Mouse (Mus musculus): ENCODE measurements around the gene Arpp21. TPM values are rescaled to one million over a fixed set of nuclear protein-coding genes. Genes with fewer than 3 reads are reported as not detected.
A peak's percentile ranks its signal among the peaks of the same experiment; 100 is the strongest.

The Arpp21 gene
- 5.4 and 6.8 TPM in 2 replicates for polyA plus RNA-seq (2015; fragmentation: Nextera tagmentation; extraction: Ambion mirVana)

DNA sequence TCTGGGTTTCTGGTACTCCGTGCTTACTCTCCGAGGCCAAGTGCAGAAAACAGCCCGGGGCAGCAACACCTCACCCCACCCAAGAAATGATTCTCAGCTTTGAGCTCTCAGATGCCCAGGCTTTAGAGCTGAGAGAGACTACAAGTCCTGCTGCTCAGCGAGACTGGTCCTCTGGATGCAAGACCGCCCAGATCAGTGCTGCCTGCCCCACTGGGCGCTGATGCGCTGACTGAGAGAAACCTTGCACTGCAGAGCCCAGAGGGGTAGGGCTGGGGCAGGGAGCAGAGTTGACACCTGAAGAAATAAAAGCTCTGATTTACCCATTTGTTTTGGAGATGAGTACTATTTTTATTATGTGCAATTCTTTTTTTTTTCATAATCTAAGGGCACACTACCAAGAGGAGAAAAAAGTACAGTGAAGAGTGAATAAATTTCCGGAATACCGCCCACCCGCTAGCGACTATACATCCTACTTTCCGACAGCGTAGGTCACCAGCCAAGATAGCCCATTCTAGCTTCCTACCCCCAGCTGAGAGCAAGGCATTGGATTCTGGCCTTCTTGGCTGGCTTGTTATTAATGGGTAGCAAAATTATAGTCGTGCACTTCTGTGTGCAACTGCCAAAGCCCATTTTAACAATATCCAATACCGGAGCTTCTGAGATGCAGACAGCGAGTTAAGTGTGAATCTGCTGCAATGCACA, at the start of gene Arpp21:
TSS of gene Arpp21 (minus strand) at position 243 of the 702 bp plus-strand sequence.
- Histone ChIP-seq H3K9ac (peak within 1 kb of the TSS; percentile 27; the same call in 1 of the 2 replicates), H3K36me3 (no peaks in the 10 kb centered on the region), H3K27ac (no peak within 1 kb of the TSS), H3K4me2 (peak within 1 kb of the TSS; percentile 81), H3K9me3 (no peaks in the 10 kb centered on the region), H3K27me3 (peaks cover 79% of the 10 kb centered on the region), H3K4me3 (peak within 1 kb of the TSS; percentile 48), H3K4me1 (peaks cover 19% of the 10 kb centered on the region)
- WGBS = 16% methylated on average over 16 of the region's 16 CpGs
- ATAC-seq (ENCODE audit: insufficient number of reproducible peaks, insufficient read depth, low FRiP score, low TSS enrichment, low read depth) = peak; percentile 32; the same call in 1 of the 2 replicates

DNA sequence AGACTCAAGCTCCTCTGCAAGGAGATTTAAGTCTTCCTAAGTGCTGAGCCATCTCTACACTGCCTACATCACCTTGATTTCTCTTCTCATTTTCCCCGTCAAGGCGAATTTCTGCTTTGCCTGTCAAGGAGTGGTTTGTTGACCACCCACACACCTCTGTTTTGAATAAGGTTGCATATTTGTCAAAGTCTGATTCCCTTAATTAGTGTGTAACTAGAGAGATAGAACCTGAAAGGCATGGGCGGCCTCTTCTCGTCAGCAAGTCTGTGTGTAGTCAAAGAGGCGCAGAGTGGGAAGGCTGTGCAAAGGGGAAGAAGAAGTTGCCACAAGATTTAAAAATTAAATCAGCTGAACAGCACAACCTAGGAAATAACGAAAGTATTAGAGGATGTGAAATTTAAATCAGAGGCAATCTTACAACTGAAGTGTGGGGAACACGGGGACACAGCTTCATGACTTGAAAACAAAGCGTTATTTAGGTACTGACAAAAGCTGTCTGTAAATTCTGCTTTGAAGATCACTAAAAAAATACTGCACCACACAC, 36.8 kb upstream of the Arpp21 start:
- ATAC-seq (ENCODE audit: insufficient number of reproducible peaks, insufficient read depth, low FRiP score, low TSS enrichment, low read depth) = no peak
- H3K4me3 ChIP-seq = no peak overlapping the region

DNA sequence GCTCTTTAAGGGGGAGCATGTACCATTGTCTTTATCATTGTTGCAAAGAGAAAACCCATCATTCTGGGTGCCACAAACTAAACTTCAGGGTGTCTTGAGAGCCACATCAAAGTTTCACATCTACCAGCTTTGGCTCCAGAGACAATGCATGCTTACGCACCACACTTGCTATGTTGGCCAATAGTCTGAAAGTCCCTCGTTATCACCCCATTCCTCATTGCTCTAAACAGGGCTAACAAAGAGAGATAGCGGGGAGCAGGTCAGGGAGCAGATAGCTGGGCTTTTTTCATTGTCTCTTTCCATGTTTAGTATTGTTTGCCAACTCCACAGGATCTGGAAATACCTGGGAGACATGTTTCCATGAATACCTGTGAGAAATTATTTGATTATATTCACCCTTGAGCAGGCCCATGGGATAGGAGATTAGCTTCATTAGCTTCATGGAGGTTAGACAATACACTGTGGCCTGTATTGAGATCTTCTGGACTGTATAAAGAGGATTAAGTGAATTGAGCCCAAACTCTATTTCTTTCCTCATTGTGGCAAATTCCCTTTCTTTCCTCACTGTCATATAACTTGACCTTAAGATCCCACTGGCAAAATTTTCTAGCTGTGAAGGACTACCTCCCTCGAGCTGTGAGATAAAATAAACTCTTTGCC, 29.4 kb upstream of the Arpp21 start:
- Histone ChIP-seq H3K27ac (no peak overlapping the region), H3K27me3 (no peaks in the 10 kb centered on the region), H3K9me3 (no peaks in the 10 kb centered on the region), H3K9ac (no peak overlapping the region), H3K36me3 (no peaks in the 10 kb centered on the region), H3K4me2 (no peak overlapping the region), H3K4me1 (no peaks in the 10 kb centered on the region; the same call in 1 of the 2 replicates), H3K4me3 (no peak overlapping the region)
- WGBS = 75% methylated on average over 4 of the region's 4 CpGs
- ATAC-seq (ENCODE audit: insufficient number of reproducible peaks, insufficient read depth, low FRiP score, low TSS enrichment, low read depth) = no peak

More for the DNA sequence above, 36.8 kb upstream of the Arpp21 start:
- no peaks in the 10 kb centered on the region for H3K27me3 ChIP-seq
- H3K4me2 ChIP-seq = no peak overlapping the region
- 73% methylated on average over 8 of the region's 8 CpGs for WGBS
- no peaks in the 10 kb centered on the region for H3K4me1 ChIP-seq
- H3K9me3 ChIP-seq = no peaks in the 10 kb centered on the region
- H3K27ac ChIP-seq = no peak overlapping the region
- no peak overlapping the region for H3K9ac ChIP-seq
- H3K36me3 ChIP-seq = no peaks in the 10 kb centered on the region

DNA sequence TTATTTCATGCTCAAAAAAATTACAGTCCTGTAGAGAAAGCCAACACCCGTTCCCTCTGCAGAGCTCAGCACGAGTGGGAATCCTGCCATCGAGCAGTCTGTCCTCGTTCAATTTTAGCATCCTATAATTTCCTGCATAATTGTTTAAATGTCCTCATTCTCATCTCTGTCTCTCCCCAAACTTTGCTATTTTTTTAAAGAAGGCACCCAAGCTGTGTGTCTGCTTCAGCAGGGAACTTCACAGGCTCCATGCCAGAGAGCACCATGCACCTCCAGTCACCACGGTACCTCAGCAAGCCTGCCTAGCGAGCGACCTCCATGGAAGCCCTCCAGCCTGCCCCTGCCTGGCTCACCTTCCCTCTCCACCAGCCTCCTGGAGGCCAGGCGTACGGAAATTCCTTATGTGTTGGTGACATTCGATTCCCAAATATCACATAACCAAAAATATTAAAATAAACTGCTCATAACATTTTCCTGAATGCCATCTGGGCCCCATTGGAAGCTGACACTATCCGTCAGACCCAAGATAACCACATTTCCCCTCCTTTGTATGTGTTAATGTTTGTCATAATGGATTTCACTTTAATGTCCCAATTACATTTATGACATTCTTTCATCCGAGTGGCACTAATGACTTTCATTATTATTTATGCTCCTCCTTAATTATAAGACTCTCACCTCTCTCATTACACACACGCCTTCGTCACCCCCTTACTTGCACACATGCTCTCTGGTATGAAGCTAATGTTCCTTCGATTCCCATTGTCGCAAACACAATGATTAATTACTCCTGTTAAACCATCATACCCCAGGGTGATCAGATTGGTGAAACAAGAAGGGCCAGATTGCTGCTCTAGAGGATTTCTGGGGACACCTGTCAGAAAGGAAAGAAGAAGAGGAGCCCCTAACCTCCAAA, 26.5 kb upstream of the Arpp21 start:
- Histone ChIP-seq H3K4me3 (no peak overlapping the region), H3K9ac (no peak overlapping the region), H3K27ac (no peak overlapping the region), H3K27me3 (no peaks in the 10 kb centered on the region), H3K4me2 (no peak overlapping the region), H3K36me3 (no peaks in the 10 kb centered on the region), H3K4me1 (no peaks in the 10 kb centered on the region; the same call in 1 of the 2 replicates), H3K9me3 (no peaks in the 10 kb centered on the region)
- no peak for ATAC-seq (ENCODE audit: insufficient number of reproducible peaks, insufficient read depth, low FRiP score, low TSS enrichment, low read depth)
- WGBS = 77% methylated on average over 16 of the region's 16 CpGs

DNA sequence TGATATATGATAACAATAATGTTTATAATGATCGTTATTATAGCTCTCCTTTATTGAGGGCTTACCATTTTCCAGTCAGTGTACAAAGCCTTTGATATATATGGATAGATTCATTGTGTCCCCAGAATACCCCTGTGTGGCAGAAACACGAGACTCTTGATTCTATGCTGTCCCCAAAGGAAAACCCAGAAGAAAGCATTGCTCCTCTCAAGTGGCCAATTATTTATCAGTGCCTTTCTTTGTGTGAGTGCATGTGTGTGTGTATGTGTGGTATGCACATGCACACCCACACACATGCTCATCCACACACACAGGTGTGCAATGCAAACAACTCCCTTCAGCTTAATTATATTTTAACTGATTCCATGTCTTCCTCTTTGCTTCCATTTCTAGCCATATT, 25.8 kb upstream of the Arpp21 start:
- Histone ChIP-seq H3K9me3 (no peaks in the 10 kb centered on the region), H3K4me1 (no peaks in the 10 kb centered on the region; the same call in 1 of the 2 replicates), H3K9ac (no peak overlapping the region), H3K27ac (no peak overlapping the region), H3K4me3 (no peak overlapping the region), H3K36me3 (no peaks in the 10 kb centered on the region), H3K4me2 (no peak overlapping the region), H3K27me3 (no peaks in the 10 kb centered on the region)
- no peak for ATAC-seq (ENCODE audit: insufficient number of reproducible peaks, insufficient read depth, low FRiP score, low TSS enrichment, low read depth)
- 74% methylated on average over 2 of the region's 2 CpGs for WGBS

DNA sequence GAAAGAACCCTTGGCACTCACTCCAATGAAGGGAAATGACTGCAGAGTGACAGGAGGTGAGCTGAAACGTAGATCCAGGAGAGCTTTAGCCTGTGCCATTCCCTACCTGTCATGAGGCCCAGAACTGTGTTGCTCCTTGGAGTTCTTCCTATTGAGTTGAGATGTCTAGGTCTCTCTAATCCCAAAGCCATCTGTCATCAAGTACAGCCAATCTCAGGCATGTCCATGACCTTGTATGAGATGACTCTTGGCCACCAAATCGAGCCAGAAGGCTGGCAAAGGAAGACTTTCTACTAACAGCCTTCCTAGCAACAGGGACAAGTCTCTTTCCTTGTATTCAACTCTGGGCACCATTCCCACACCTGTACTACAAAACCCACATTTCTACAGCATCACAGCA, 25.0 kb upstream of the Arpp21 start:
- Histone ChIP-seq H3K27me3 (no peaks in the 10 kb centered on the region), H3K27ac (no peak overlapping the region), H3K9ac (no peak overlapping the region), H3K4me1 (no peaks in the 10 kb centered on the region; the same call in 1 of the 2 replicates), H3K36me3 (no peaks in the 10 kb centered on the region), H3K4me2 (no peak overlapping the region), H3K4me3 (no peak overlapping the region), H3K9me3 (no peaks in the 10 kb centered on the region)
- WGBS = 66% methylated on average over 2 of the region's 2 CpGs
- no peak for ATAC-seq (ENCODE audit: insufficient number of reproducible peaks, insufficient read depth, low FRiP score, low TSS enrichment, low read depth)

DNA sequence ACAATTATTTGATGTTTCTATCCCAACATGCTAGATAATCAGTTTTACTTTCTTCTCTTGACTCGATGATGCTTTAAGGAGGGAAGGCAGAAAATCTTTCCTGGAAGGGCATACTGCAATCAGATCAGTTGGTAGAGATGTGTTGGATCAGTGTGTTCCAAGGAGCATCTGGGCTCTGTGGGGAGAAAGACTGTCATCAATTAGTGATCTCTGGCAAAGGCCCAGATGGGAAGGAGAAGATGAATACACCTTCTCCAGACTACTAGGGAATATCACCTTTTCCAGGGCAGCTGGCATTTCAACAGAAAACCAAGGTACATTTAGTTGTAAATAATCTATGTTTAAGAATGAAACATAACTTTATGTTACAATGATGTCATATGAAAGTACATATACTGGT, 22.8 kb upstream of the Arpp21 start:
- no peak overlapping the region for H3K27ac ChIP-seq
- no peaks in the 10 kb centered on the region for H3K9me3 ChIP-seq
- no peak overlapping the region for H3K4me2 ChIP-seq
- WGBS = 76% methylated on average over 1 of the region's 1 CpGs
- H3K9ac ChIP-seq = no peak overlapping the region
- 0 out of 2 replicates have a peak, but pooled peaks cover 3% of the 10 kb centered on the region for H3K27me3 ChIP-seq
- no peak overlapping the region for H3K4me3 ChIP-seq
- H3K36me3 ChIP-seq = no peaks in the 10 kb centered on the region
- no peak for ATAC-seq (ENCODE audit: insufficient number of reproducible peaks, insufficient read depth, low FRiP score, low TSS enrichment, low read depth)
- H3K4me1 ChIP-seq = no peaks in the 10 kb centered on the region; the same call in 1 of the 2 replicates

DNA sequence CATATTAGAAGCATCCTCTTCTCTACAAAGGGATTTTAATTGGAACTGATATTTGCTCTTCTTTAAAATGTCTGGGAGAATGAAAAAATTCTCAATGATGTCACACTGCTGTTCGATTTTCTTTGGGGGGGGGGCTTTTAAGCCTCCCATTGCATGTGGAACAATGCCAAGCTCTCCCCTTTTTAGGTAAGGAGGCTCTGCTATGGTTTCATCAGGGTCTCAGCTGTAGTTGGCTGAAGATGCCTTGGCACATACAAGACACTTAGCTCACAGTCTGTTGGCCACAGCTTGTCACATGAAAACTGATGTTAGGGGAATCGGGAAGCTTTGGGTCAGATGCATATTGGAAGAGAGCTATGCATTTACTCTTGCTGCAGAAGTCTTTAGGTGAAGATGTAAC, 20.2 kb upstream of the Arpp21 start:
- no peaks in the 10 kb centered on the region for H3K9me3 ChIP-seq
- no peak overlapping the region for H3K4me2 ChIP-seq
- 0 out of 2 replicates have a peak, but pooled peaks cover 3% of the 10 kb centered on the region for H3K27me3 ChIP-seq
- no peak for ATAC-seq (ENCODE audit: insufficient number of reproducible peaks, insufficient read depth, low FRiP score, low TSS enrichment, low read depth)
- 71% methylated on average over 2 of the region's 2 CpGs for WGBS
- H3K4me1 ChIP-seq = no peaks in the 10 kb centered on the region
- no peak overlapping the region for H3K9ac ChIP-seq
- H3K36me3 ChIP-seq = no peaks in the 10 kb centered on the region
- no peak overlapping the region for H3K27ac ChIP-seq
- no peak overlapping the region for H3K4me3 ChIP-seq

DNA sequence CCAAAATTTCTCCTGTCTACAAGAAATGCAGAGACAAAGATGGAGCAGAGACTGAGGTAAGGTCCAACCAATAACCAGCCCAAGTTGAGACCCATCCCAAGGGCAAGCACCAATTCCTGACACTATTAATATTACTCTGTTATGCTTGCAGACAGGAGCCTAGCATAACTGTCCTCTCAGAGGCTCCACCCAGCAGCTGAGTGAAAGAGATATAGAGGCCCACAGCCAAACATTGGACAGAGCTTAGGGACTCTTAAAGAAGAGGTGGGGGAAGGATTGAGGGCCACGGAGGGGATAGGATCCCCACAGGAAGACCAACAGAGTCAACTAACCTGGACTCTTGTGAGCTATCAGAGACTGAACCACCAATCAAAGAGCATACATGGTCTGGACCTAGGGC, 18.0 kb upstream of the Arpp21 start:
- ATAC-seq (ENCODE audit: insufficient number of reproducible peaks, insufficient read depth, low FRiP score, low TSS enrichment, low read depth) = no peak
- 84% methylated on average over 1 of the region's 1 CpGs for WGBS
- no peak overlapping the region for H3K4me3 ChIP-seq
- 0 out of 2 replicates have a peak, but pooled peaks cover 3% of the 10 kb centered on the region for H3K27me3 ChIP-seq
- no peaks in the 10 kb centered on the region for H3K4me1 ChIP-seq
- H3K9ac ChIP-seq = no peak overlapping the region
- H3K9me3 ChIP-seq = no peaks in the 10 kb centered on the region
- no peak overlapping the region for H3K4me2 ChIP-seq
- H3K27ac ChIP-seq = no peak overlapping the region
- H3K36me3 ChIP-seq = no peaks in the 10 kb centered on the region

DNA sequence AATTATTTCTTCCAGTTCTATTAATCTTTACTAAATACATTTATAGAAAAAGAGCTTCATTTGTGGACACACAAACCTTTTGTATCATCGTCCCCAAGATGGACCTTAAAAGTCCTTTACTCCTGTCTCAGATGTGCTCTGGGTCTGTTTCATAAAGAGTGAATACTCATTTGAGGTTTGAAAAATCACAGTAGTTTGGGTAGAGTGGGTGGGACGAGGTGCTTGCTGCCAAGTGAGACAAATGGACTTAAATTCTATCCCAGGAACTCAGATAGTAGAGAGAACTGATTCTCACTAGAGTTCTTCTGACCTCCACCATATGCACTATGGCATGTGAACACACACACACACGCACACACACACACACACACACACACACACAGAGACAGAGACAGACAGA, 16.1 kb upstream of the Arpp21 start:
- H3K9me3 ChIP-seq = no peaks in the 10 kb centered on the region
- no peaks in the 10 kb centered on the region for H3K4me1 ChIP-seq
- no peak for ATAC-seq (ENCODE audit: insufficient number of reproducible peaks, insufficient read depth, low FRiP score, low TSS enrichment, low read depth)
- H3K4me2 ChIP-seq = no peak overlapping the region
- no peak overlapping the region for H3K27ac ChIP-seq
- no peak overlapping the region for H3K9ac ChIP-seq
- WGBS = 81% methylated on average over 3 of the region's 3 CpGs
- 0 out of 2 replicates have a peak, but pooled peaks cover 3% of the 10 kb centered on the region for H3K27me3 ChIP-seq
- no peak overlapping the region for H3K4me3 ChIP-seq
- H3K36me3 ChIP-seq = no peaks in the 10 kb centered on the region

DNA sequence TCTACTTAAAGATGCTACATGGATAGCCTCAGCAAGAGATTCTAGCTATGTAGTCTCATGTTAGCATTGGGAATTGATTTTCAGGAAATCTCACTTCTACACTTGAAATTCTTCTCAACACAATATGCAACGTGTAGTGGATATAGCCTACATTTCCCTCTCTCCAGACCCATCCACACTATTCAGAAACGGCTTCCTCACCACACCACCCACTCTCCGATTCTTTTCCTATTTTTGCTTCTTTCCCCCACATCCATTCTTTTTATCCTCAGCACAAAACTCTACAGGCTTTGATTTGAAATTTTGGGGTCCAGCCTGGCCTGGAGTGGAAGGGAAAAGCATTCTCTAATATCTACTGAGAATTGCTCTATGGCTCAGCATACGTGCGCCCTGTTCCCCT, 15.6 kb upstream of the Arpp21 start:
- Histone ChIP-seq H3K36me3 (no peaks in the 10 kb centered on the region), H3K9ac (no peak overlapping the region), H3K4me3 (no peak overlapping the region), H3K9me3 (no peaks in the 10 kb centered on the region), H3K4me1 (no peaks in the 10 kb centered on the region), H3K4me2 (no peak overlapping the region), H3K27me3 (0 out of 2 replicates have a peak, but pooled peaks cover 3% of the 10 kb centered on the region), H3K27ac (no peak overlapping the region)
- WGBS = 93% methylated on average over 5 of the region's 5 CpGs
- no peak for ATAC-seq (ENCODE audit: insufficient number of reproducible peaks, insufficient read depth, low FRiP score, low TSS enrichment, low read depth)
